Mouse (Mus musculus) brain, adult 2 months (tissue): ENCODE data around the gene C1qa.

ENCODE experiments used
- DNase-seq: peaks from one replicate; pipeline ENCODE4 v3.0.0; 2011; ENCODE audit warnings: low read depth, low spot score

Gene C1qa

DNA sequence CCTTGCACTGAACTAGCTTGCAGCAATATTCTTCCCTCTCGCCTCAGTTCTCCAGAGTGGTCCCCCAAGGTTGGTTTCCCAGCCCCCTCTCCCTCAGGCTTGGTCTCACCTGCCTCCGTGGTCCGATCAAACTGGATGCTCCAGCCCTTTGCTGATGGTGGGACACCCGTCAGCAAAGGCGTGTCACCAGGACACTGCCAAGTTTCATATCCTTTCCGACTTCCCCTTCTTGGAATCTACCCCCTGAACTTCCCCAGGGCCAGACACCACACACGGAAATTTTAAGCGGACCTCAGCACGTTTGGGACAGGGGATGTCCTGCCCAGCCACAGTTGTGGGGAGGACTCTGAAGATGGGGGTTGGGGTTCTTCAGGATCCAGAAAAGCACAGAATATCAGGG is at the start of gene C1qa:
TSS of gene C1qa (minus strand) at position 167 of the 400 bp plus-strand sequence.
- DNase-seq, result peak; percentile 49

DNA sequence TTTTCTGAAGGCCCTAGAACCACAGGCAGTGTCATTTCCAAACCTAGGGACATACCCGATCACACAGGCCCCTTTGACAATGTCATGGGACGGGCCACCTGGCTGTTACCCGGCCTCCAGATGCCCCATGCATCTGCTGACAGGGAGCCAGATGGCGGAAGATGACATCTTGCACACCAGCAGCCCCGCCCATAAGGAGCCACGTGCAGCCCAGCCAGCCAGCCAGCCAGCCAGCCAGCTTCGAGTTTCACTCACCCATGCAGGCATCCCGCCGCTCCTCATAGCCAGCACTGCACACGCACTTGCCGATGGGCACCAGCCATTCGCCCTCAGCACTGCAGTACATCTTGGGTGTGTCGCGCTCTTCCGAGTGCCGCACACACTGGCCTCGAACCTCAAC is 46.8 kb upstream of the C1qa start:
- no peak for DNase-seq

DNA sequence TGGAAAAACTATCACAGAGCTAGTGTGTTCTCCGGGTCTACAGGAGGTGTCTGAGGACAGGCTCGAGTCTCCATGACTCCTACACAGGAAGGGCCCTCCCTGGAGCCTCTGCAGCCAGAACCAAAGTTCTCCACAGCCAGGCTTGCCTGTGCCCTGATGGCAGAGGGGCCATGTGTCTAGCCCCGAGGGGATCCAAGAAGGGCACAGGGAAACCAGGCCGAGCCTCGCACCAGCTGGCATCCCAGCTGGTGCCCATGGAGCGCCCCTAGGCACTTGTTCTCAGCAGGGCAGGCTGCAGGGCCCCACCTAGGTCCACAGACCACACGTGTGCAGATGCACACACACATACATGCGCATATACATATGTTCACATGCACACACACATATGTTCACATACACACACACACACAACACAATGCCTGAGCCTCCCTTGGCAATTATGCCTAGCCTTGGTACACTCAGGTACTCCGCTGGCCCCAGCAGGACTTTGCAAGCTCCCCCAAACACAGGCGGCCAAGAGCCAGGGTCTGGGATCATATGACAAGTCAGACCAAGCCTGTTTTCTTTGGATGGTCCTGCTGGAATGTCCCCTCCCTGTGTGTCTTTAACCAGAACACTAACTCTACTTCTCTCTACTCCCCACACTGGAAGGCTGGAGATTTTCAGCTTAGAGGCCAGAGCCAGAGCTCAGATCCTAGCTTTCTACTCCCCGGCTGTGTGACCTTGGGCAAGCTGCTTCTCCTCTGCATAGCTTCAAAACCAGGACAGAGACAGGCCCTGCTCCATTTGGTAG is 46.2 kb upstream of the C1qa start:
- peak; percentile 57 for DNase-seq

DNA sequence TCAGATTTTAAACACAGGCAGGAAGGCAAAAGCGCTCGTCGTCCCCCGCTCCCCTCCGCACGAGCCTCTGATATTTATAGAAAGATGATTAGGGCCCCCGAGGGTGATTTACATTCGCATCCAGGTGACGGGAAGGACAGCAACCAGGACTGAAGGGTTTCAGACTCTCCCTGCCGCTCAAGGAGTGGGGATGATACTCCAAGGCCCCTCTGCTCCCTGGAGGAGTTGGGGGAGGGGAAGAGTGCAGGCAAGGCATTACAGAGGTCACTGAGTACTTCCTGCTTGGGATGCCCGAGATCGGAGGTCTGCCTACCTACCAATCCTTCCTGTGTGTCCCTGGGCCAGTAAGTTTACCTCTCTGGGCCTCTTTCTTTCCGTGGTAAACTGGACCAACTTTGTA is 44.6 kb upstream of the C1qa start:
- DNase-seq, result no peak

GRCm38 (mm10) chr4:136942761-136943160 is 44.2 kb upstream of the C1qa start:
- peak; percentile 38 for DNase-seq

GRCm38 (mm10) chr4:136937935-136938334 is 39.3 kb upstream of the C1qa start:
- DNase-seq, result no peak

DNA sequence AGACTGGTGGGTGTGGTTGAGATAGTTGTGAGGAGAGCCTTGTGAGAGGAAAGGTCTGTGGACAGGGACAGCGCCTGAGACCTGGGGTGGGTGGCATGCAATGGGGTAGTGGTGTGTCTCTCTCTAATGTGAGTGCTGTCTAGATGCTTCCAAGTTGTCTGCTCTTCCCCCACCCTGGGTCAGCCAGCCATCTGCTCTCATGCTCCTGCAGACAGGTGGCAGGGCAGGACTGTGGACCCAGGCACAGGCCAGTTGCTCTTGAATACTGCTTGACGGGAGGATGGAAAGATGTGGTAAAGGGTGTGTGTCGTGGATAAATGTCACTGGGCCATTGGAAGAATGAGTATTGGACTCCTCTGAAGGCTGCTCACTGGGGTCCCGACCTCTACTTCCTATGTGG is 38.7 kb upstream of the C1qa start:
- DNase-seq, result peak; percentile 80

- DNase-seq, result no peak
These were observed 36.4 kb upstream of the C1qa start for GRCm38 (mm10) chr4:136934746-136935613.

DNA sequence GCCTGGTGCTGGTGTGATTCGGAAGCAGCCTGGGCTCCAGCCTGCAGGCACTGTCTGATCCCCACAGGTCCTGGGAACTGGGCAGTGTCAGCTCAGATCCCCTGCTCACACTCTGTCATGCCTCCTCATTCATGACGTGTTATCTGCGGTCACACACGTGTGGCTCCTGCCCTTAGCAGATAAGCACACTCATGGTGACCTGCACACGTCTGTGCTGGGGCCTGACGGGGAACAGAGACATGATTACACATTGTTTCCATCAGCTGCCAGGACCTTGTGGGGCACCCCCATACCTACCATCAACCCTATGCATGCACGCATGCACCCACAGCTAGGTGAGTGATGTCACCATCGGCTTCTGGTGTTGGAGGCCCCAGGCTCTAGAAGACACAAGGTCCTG is 31.9 kb upstream of the C1qa start:
- DNase-seq, result no peak

GRCm38 (mm10) chr4:136928928-136929327 is 30.3 kb upstream of the C1qa start:
- DNase-seq, result peak; percentile 85

- peak; percentile 29 for DNase-seq
These were observed 27.2 kb upstream of the C1qa start for GRCm38 (mm10) chr4:136925804-136926203.

GRCm38 (mm10) chr4:136924529-136924928 is 25.9 kb upstream of the C1qa start:
- DNase-seq, result no peak

DNA sequence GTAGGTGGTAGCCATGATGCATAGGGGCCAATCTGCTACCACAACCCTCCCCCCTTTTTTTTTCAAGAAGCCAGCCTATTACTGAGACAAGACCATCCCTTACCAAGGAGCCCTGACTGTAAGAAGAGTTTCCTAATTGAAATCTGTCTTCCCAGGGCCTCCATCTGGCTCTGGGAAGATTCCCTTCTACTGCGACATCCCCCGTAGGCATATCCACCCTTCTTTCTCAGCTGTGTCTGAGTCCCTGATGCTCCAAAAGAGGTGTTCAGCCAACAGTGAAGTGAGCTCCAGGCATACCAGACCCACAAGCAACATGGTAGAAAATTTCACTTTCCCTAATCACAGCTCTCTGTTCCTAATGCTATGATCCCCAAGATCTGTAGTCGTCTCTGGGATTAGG is 20.9 kb upstream of the C1qa start:
- DNase-seq, result peak; percentile 63

GRCm38 (mm10) chr4:136918834-136919233 is 20.2 kb upstream of the C1qa start:
- DNase-seq, result no peak

DNA sequence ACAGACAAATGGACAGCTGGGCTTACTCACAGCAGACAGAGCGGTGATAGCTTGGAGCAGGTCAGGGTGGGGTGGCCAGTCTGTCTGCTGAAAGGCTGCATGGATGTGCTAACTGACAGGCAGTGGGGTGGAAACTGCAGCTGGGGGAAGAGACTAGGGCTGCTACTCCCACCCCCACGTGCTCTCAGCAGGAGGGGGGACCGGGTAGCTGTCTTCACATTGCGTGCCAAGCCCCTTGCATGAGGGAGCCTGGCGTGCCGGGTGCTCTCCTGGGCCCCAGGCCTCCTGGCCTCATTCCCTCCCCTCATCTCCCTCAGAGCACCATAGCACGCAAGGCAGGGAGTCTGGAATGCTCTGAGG is 18.5 kb upstream of the C1qa start:
- DNase-seq, result no peak

DNA sequence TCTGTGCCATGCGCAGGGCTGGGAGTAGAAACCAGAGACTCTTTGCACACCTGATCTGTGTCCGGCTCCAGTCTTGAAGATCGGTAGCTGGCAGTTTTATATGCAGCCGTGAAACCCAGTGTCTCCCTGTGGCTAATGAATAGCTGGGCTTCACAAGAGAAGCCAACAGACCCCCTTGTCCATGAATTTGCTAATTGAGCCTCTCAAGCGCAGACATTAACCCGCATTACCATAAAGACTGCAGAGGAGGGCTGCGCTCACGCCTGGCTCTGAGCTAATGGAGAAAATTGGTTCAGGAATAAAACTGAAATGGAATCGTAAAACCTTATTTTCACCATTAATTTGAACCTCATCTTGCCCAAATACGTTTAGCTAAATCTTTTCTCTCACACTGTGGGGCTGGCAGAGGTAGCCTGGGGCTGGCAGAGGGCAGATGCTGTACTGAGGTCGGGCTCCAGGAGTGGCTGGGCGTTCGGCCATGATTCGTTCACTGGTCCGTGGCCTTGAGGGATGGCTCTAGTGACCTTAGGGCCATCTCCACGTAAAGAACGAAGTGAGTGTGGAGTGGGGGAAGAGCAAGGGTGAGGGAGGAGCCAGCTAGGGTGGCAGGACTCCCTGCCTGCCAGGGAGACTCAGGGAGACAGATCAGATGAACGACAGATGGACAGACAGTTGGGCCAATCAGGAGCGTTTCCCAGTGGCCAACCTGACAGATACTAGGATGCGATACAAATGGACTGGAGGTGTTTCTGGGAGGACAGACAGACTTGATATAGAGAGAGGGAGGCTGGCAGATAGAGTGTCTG is 18.0 kb upstream of the C1qa start:
- DNase-seq, result peak; percentile 43

- DNase-seq, result no peak
These were observed 14.2 kb upstream of the C1qa start for GRCm38 (mm10) chr4:136912841-136913240.

DNA sequence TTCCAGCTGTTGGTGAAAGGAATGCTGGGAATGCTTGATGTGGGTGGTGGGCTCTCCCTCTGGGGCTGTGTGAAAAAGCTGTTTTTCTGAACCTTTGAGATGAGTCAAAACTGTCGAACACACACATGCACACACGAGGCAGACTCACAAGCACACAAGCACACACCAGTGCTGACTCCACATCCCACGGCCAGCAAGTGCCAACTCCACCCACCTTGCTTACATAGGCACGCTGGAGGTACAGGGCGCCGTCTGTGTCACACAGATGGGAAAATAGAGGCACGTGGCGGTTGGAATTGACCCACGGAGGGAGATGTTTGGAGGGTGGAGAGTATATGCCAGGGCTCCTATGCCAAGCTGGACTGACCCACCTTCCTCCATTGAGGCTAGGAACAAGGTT is 13.2 kb upstream of the C1qa start:
- peak; percentile 65 for DNase-seq

DNA sequence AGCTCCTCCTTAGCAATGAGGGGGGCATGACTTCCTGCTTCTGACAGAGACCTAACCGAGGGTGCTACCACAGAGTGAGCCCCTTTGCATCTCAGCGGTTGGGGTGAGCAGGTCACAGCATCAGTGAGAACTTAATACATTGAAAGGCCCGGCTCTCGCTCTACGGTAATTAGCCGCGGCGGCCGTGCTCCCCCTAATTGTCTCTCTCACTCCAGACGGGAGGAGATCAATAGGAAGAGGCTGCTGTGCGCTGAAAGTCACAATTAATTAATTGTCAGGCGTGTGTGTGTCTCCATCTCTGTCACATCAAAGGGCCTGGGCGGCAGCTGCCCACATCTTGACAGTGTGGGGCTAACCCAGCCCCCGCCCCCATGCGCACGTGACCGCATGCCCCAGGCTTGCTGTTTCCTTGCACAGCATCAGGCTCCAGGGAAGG is 12.6 kb upstream of the C1qa start:
- no peak for DNase-seq

- DNase-seq, result peak; percentile 62
These were observed 9.2 kb upstream of the C1qa start for GRCm38 (mm10) chr4:136907809-136908208.

DNA sequence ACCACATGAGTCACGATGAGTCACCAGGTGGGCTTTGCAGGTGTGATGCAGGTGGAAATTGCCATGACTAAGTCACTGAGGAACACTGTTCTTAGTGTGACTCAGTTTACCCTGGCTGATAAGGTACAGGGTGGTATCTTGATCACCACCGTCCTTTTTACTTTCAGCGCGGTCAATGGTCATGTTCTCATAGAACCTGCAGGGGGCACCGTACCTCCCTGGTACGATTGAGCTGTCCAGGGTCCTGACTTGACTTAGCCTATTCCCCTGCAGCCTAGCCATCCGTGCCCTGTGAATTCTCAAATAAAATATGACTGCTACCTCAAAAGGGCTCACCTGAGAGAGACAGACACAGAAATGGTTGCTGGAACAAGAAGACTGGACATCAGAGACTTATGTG is 8.4 kb upstream of the C1qa start:
- DNase-seq, result no peak
